Mouse (Mus musculus): ENCODE results near the gene Gm19684.
"Not testable (repeated sequence)": the region's sequence is repeated elsewhere in the genome, so short reads cannot be mapped to it uniquely, and the experiment has no call there.

The Gm19684 gene

GRCm38 (mm10) chr17:36131516-36132265, 10.2 kb downstream of the Gm19684 start:
- DNase-seq, result no peak

GRCm38 (mm10) chr17:36135421-36136231, 14.1 kb downstream of the Gm19684 start:
- DNase-seq, result not testable (repeated sequence)

GRCm38 (mm10) chr17:36136299-36136848, 14.9 kb downstream of the Gm19684 start:
- DNase-seq, result not testable (repeated sequence)

- DNase-seq, result no peak
Observed at GRCm38 (mm10) chr17:36145111-36145860, 23.8 kb downstream of the Gm19684 start.

- DNase-seq, result not testable (repeated sequence)
Observed at GRCm38 (mm10) chr17:36145861-36146156, 24.3 kb downstream of the Gm19684 start.

GRCm38 (mm10) chr17:36146937-36147336, 25.5 kb downstream of the Gm19684 start:
- DNase-seq, result not testable (repeated sequence)

- DNase-seq, result not testable (repeated sequence)
Observed at GRCm38 (mm10) chr17:36148468-36148867, 27.0 kb downstream of the Gm19684 start.

GRCm38 (mm10) chr17:36151200-36151599, 29.7 kb downstream of the Gm19684 start:
- DNase-seq, result not testable (repeated sequence)

GRCm38 (mm10) chr17:36154271-36155149, 33.0 kb downstream of the Gm19684 start:
- no peak for DNase-seq

GRCm38 (mm10) chr17:36157782-36158181, 36.3 kb downstream of the Gm19684 start:
- not testable (repeated sequence) for DNase-seq

GRCm38 (mm10) chr17:36158264-36158663, 36.8 kb downstream of the Gm19684 start:
- not testable (repeated sequence) for DNase-seq

GRCm38 (mm10) chr17:36161129-36162051, 39.9 kb downstream of the Gm19684 start:
- no peak for DNase-seq

GRCm38 (mm10) chr17:36166901-36167300, 45.4 kb downstream of the Gm19684 start:
- DNase-seq, result not testable (repeated sequence)

GRCm38 (mm10) chr17:36167306-36168038, 46.0 kb downstream of the Gm19684 start:
- DNase-seq, result no peak

- DNase-seq, result no peak
Observed at GRCm38 (mm10) chr17:36168039-36168652, 46.7 kb downstream of the Gm19684 start, which contains the start of gene Gm8909. Gene Gm8909 (minus strand): TSS chr17:36168537.

- not testable (repeated sequence) for DNase-seq
Observed at GRCm38 (mm10) chr17:36169094-36169493, 47.6 kb downstream of the Gm19684 start.

GRCm38 (mm10) chr17:36169753-36170152, 48.3 kb downstream of the Gm19684 start:
- DNase-seq, result no peak

- no peak for DNase-seq
Observed at GRCm38 (mm10) chr17:36170287-36170814, 48.9 kb downstream of the Gm19684 start.

- not testable (repeated sequence) for DNase-seq
Observed at GRCm38 (mm10) chr17:36176132-36176531, 54.7 kb downstream of the Gm19684 start.

All from liver (tissue).